Mouse (Mus musculus): ENCODE measurements around the gene Fbxo11.
"Not testable (repeated sequence)": the region's sequence is repeated elsewhere in the genome, so short reads cannot be mapped to it uniquely, and the experiment has no call there.

DNA sequence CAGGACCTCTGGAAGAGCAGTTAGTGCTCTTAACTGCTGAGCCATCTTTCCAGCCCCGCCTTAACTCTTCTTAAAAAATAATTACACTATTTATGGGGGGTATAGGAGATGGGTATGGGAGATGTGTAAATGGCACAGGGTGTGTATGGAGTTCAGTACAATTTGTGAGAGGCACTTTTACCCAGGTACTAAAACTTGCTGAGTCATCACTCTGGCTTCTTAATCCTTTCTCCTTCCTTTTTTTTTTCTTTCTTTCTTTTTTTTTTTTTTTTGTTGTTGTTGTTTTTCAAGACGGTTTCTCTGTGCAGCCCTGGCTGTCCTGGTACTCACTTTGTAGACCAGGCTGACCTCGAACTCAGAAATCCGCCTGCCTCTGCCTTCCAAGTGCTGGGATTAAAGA lies 88.2 kb downstream of the Fbxo11 start:
- TF ChIP-seq POLR2A (IDR thresholded peaks at IDR 0.05; ENCODE audit: control insufficient read depth, extremely low read depth, insufficient read depth, low read length, poor library complexity); CTCF (IDR thresholded peaks at IDR 0.05; ENCODE audit: borderline replicate concordance, control insufficient read depth, extremely low read depth, insufficient read depth, low read length, poor library complexity): not testable (repeated sequence)
